Mouse (Mus musculus) CH12.LX (cell line): ENCODE measurements around the gene Apoa2.

Source experiments
- CHD1 ChIP-seq: IDR thresholded peaks from 2 replicates; pipeline ENCODE4 v1.6.1; 2012; ENCODE audit warnings: low read depth, low read length, improper control_type of control experiment, inconsistent platforms
- CHD2 ChIP-seq: IDR thresholded peaks from 2 replicates; pipeline ENCODE4 v1.6.1; 2011; ENCODE audit warnings: low read length, improper control_type of control experiment
- CTCF ChIP-seq, 2 experiments: IDR thresholded peaks in 1 of 2; conservative IDR thresholded peaks in 1 of 2; 2 replicates each; pipeline ENCODE4 v1.5.1; 2011 to 2012; ENCODE audit warnings: low read depth in 2 of 2, low read length in 2 of 2, improper control_type of control experiment in 1 of 2, inconsistent platforms in 1 of 2, mild to moderate bottlenecking in 1 of 2, moderate library complexity in 1 of 2
- EP300 ChIP-seq: IDR thresholded peaks from 2 replicates; pipeline ENCODE4 v1.6.1; 2011; ENCODE audit warnings: low read length, improper control_type of control experiment
- POLR2A ChIP-seq: IDR thresholded peaks from 2 replicates; pipeline ENCODE4 v1.6.1; 2011; ENCODE audit warnings: low read depth, mild to moderate bottlenecking, improper control_type of control experiment, low read length
- POLR2AphosphoS2 ChIP-seq: IDR thresholded peaks from 2 replicates; pipeline ENCODE4 v1.6.1; 2011; ENCODE audit warnings: low read depth, low read length, improper control_type of control experiment
- SMC3 ChIP-seq: IDR thresholded peaks from 2 replicates; pipeline ENCODE4 v1.6.1; 2011; ENCODE audit warnings: low read depth, low read length, improper control_type of control experiment
- TBP ChIP-seq: conservative IDR thresholded peaks from 2 replicates; pipeline ENCODE4 v1.6.1; 2011; ENCODE audit warnings: low read depth, low read length, improper control_type of control experiment
- USF1 ChIP-seq: IDR thresholded peaks from 2 replicates; pipeline ENCODE4 v1.6.1; 2014; ENCODE audit warnings: low read depth, mild to moderate bottlenecking, inconsistent platforms, low read length, improper control_type of control experiment

DNA sequence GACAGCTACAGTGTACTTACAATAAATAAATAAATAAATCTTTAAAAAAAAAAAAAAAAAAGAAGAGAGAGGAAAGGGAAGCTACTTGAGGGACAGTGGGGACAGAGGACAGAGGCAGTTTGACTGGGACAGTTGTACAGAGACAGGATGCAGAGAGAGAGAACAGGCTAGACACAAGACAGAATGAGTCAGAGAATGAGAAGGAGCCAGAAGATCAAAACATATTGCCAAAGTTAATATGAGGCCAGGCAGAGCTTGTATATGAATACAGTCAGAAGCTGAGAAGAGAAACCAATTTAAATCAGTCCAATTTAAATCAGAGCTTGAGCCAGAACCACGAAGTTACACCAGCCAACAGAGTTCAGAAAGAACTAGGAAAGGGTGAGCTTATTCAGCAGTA is 43.5 kb downstream of the Apoa2 start:
- TF ChIP-seq EP300 (no peak), USF1 (no peak), CTCF (conservative IDR thresholded peaks at IDR 0.05 in 1 of 2, IDR thresholded peaks at IDR 0.05 in 1 of 2; ENCODE audit: low read depth in 2 of 2, low read length in 2 of 2) (no peak), SMC3 (no peak), CHD2 (no peak), CHD1 (no peak), TBP (no peak), POLR2A (no peak), POLR2AphosphoS2 (no peak)
